Mouse (Mus musculus): ENCODE results near the gene Kcnk4.

Gene Kcnk4

DNA sequence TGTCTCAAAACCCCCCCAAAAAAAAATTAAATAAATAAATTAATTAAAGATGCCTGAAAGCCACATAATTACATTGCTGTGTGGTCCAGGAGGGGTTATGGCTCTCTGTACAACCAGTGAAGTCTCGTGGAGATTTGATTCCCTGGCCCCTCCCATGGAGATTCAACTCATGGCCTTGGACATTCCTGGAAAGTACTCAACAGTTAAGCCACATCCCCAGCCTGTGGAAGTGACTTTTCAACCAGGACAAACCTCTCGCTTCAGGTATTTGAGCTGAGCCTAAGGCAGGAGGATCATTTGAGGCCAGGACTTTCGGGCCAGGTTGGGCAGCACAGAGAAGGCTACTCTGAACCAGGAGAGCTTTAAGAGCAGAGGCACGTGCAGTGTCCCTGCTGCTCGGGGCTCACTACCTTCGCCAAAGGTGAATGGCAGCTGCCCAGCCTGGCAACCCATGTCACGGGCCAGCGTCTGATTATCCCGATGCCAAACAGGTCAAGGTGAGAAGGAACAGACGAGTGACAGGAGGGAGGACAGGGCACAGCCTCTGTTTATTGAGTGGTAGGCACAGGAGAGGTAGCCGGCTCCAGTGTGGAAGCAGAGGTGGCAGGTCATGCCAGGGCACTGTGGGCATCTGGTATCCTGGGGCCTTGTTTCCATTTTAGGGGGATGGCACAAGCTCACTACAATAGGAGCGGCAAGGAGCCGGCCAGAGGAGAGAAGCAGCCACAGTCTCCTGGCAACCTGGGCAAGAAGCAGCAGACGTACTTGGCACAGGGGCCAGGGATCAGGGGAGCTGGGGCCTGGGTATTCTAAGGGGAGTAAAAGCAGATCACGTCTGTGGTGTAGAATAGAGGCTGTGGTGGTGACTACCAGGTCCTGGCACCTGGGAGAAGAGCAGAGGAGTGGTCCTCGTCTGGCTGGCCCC is 3.5 kb upstream of the Kcnk4 start:
- no peak for DNase-seq (ENCODE audit: low read depth, low spot score)

GRCm38 (mm10) chr19:6936299-6936698 is 2.0 kb upstream of the Kcnk4 start:
- peak; percentile 43 for DNase-seq (ENCODE audit: low read depth, low spot score)

- DNase-seq (ENCODE audit: low read depth, low spot score): peak; percentile 31
These were observed 700 bp downstream of the Kcnk4 start for GRCm38 (mm10) chr19:6933436-6934194.

DNA sequence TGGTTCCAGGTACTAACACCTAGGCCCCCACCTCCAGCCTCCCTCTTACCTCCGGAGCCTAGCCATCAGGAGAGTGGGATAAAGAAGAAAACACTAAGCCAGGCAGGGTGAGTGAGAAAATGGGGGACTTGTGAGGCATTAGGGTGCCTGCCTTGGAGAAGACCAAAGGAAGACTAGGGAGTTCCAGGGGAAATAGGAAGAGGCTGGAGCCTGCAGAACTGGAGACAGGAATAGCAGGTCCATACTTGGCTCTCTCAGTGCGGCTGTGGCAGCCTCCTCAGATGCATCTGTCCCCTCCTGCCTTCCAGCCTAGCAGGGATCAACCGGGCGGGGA is 1.2 kb downstream of the Kcnk4 start:
- no peak for DNase-seq (ENCODE audit: low read depth, low spot score)

- DNase-seq (ENCODE audit: low read depth, low spot score): no peak
These were observed 2.3 kb downstream of the Kcnk4 start for GRCm38 (mm10) chr19:6932018-6932417.

DNA sequence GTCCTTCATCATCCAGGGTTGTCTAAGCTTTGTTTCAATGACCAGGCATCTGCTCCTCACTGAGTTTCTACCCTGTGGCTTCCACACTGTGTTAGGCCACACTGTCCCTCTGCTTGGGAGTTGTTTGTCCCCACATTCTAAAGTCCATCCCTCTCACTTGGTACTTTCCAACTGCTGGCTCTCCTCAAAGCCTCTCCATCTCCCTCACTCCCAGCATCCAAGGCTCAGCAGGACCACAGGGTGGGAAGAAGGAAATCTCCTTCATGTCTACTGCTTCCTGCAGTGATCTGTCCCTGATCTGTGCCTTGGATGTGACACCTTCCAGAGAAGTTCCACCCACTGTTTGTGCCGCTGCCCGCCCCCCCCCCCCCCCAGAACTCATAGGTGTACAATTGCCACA is 3.3 kb downstream of the Kcnk4 start:
- no peak for DNase-seq (ENCODE audit: low read depth, low spot score)

DNA sequence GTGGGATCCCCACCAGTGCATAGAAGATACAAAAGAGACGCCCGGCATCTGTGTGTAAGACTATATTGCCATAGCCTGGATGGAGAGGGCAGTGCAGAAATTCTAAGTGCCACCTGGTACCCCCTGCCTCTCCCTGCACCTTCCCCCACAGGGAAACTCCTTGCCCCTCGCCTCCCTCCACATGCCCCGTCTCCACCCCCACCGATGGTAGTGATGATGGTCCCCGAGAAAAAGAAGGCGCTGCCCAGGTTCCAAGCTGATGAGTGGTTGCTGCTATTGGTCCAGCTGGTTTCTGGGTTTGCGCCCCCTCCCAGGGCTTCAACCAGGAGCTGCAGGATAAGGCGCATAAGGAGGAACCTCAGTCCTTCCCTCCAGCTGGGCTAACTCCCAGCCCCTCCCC is 6.2 kb downstream of the Kcnk4 start:
- DNase-seq (ENCODE audit: low read depth, low spot score): no peak

- peak; percentile 43 for DNase-seq (ENCODE audit: low read depth, low spot score)
These were observed 7.6 kb downstream of the Kcnk4 start for GRCm38 (mm10) chr19:6926559-6927255.

DNA sequence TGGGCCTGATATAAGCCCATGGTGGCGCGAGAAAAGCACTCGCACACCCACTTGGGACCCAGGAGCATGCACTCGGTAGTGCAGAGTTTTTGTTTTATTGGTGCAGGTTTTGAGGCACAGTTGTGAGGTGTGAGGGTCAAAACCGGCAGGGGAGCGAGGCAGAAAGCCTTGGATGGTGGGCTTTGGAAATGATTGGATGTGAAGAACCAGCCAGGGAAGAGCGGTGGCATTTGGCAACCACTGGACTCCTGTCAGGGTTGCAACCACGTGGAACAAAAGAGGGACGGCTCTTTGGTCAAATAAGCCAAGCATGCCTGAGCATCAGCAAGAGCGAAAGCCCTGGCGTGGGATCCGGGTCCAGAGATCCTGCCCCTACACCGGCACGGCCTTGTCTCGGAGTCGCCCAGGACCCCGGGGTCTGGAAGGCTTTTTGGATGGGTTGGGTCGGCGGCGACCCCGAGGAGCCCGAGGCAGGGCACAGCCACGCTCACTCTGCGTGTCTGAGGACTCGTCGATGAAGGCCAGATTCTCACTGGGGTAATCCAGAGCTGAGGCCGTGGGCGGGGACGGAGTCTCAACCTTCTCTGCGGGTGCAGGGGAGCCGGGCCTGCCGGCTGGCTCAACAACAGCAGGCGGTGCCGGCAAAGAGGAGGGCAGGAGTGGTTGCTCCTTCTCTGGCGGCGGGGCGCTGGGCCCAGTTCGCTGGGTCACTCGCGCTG is 8.5 kb downstream of the Kcnk4 start:
- no peak for DNase-seq (ENCODE audit: low read depth, low spot score)

- DNase-seq (ENCODE audit: low read depth, low spot score): no peak
These were observed 9.1 kb downstream of the Kcnk4 start, which contains the start of gene Catsperz for GRCm38 (mm10) chr19:6925307-6925573. Catsperz (minus strand) TSS chr19:6925380.

DNA sequence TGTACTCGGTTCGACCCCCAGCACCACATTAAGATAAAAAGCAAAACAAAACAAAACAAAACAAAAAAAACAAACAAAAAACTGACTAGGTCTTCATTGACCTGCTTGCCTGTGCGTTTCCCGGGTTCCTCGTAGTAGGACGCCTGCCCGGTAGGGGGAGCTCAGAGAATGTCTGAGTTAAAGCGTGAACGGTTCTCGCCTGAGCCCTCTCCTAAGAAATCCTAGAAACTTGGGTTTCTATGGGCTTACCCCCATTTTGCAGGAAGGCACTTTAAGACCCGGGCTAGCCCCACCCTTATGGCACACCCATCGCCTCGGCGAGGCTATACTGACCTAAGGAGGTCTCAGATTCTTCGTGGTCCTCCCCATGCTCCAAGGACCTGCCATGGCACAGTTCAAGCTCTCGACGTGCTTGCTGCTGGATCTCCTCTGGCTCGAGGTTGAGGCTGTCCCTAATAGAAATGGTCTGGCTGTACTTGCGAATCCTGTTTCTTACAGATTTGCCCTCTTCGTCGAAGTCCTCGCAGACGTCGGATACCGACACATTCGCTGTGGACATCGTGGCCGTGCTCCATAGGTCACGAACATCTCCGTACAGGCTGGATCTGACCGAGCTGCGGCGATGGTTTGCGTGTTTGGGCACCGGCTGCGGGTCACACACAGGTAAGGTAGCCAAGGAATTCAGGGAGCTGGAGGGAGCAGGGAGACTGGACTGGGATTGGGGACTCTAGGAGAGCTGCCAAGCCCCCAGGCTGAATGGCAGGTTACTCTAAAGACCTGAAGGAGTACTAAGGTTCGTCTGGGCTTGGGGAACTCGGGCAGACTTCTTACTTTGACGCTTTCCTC is 9.6 kb downstream of the Kcnk4 start:
- DNase-seq (ENCODE audit: low read depth, low spot score): peak; percentile 78

GRCm38 (mm10) chr19:6922901-6923735 is 11.2 kb downstream of the Kcnk4 start:
- no peak for DNase-seq (ENCODE audit: low read depth, low spot score)

DNA sequence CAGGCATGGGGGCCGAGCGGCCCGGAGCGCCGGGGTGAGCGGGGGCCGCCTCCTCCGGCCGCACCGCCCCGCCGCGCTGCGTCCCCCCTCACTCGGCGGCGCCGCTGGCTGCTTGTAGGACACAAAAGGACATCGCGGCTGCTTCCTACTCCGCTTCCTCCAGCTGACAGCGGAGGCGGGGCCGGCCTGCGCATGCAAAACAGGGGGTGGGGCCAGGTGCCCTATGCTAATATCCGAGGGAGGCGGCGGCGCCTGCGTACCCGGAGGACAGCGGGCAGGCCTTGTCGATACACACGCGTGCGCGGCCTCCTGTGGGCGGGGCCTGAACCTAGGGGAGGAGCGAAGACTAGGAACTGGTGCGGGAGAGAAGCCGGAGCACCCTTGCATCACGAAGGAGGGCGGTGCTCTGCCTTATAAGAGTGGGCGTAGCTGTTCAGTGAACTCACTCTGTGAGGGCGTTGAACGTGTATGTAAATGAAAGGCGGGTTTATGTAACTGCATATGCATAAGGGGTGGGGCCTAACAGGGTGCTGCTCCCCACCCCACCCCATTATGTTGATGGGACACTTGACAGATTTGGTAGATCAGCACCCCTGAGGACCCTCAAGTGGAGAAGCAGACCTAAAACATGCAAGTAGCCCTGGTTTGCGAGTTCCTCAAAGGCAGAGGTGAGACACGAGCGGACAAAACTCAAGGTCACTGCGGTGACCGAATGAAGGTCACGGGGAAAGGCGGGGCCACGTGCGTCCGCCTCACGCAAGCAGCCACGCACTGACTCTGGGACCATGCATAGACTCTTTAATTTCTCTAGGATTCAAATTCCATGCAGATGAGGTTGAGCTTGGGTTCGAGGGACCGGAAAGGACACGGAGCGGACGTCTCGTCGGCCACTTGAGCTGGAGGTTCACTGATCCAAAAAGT is 12.4 kb downstream of the Kcnk4 start, which contains the start of gene Esrra:
Gene Esrra, minus strand, starts transcription at position 167 of the 921 bp plus-strand sequence.
- DNase-seq (ENCODE audit: low read depth, low spot score): peak; percentile 100

- peak; percentile 70 for DNase-seq (ENCODE audit: low read depth, low spot score)
These were observed 13.3 kb downstream of the Kcnk4 start for GRCm38 (mm10) chr19:6920741-6921636.

GRCm38 (mm10) chr19:6919876-6920740 is 14.2 kb downstream of the Kcnk4 start:
- no peak for DNase-seq (ENCODE audit: low read depth, low spot score)

- DNase-seq (ENCODE audit: low read depth, low spot score): no peak
These were observed 14.9 kb downstream of the Kcnk4 start for GRCm38 (mm10) chr19:6919431-6919830.

DNA sequence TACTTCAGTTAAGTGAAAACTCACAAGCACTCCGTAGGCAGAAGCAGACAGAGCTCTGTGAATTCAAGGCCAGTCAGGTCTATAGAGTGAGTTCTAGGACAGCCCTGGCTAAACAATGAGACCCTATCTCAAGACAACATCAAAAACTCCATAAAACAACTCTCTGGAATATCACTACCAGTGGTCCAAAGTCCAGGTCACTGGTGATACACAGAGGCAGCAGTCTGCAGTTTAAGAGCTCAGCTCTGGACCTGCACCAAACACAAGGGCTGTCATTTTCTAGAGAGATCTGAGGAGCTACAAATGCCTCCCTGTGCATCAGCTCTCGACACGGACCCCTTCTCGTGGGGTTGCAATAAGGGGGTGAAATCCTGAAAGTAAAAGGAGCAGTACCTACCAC is 16.0 kb downstream of the Kcnk4 start:
- DNase-seq (ENCODE audit: low read depth, low spot score): no peak

Data from CD4-positive helper T cell, adult 2 months (primary cell).